Mouse (Mus musculus) neural tube, embryonic 12.5 days (tissue): ENCODE measurements around the gene Nlgn2. TPM values are rescaled to one million over a fixed set of nuclear protein-coding genes. Genes with fewer than 3 reads are reported as not detected.
"Not testable (repeated sequence)": the region's sequence is repeated elsewhere in the genome, so short reads cannot be mapped to it uniquely, and the experiment has no call there.

Experiments used
- ATAC-seq: fragments of 200-750 bp; cut with Nextera tagmentation; 2 replicates; pipeline ENCODE4 v1.8.0; 2017; ENCODE audit warnings: low read depth, mild to moderate bottlenecking, moderate TSS enrichment, moderate library complexity; ENCODE audit not compliant: low FRiP score
- H3K27ac ChIP-seq: fragments of 300-500 bp; sonication (generic); 2 replicates; pipeline ENCODE4 v1.5.1; 2016
- H3K27me3 ChIP-seq: fragments of 300-500 bp; sonication (generic); replicated peaks from 2 replicates; pipeline ENCODE4 v1.6.1; 2016; ENCODE audit warnings: mild to moderate bottlenecking
- H3K36me3 ChIP-seq: fragments of 300-500 bp; sonication (generic); 2 replicates; pipeline ENCODE4 v1.6.1; 2016; ENCODE audit warnings: mild to moderate bottlenecking
- H3K4me1 ChIP-seq: fragments of 300-500 bp; sonication (generic); 2 replicates; pipeline ENCODE4 v1.6.1; 2016
- H3K4me2 ChIP-seq: fragments of 300-500 bp; sonication (generic); replicated peaks from 2 replicates; pipeline ENCODE4 v1.6.1; 2016; ENCODE audit warnings: mild to moderate bottlenecking
- H3K4me3 ChIP-seq: fragments of 300-500 bp; sonication (generic); 2 replicates; pipeline ENCODE4 v1.5.1; 2016
- H3K9ac ChIP-seq: fragments of 300-500 bp; sonication (generic); 2 replicates; pipeline ENCODE4 v1.6.1; 2016; ENCODE audit warnings: mild to moderate bottlenecking
- H3K9me3 ChIP-seq: fragments of 300-500 bp; sonication (generic); 2 replicates; pipeline ENCODE4 v1.6.1; 2016; ENCODE audit warnings: mild to moderate bottlenecking
- WGBS: fragments of 180-500 bp; shearing (Covaris S2); methylation state at CpG from one replicate; pipeline ENCODE4 v1.1.7; 2016; 5-methylcytosine and 5-hydroxymethylcytosine counted together
- polyA plus RNA-seq: library from polyadenylated mRNA; unstranded; fragments of >200 nt; fragmentation: Nextera tagmentation; extraction: Ambion mirVana; gene quantifications from 2 replicates; pipeline ENCODE4 v1.2.1, GENCODE M21; 2016

Nlgn2 gene
- polyA plus RNA-seq, 1 experiment from 2014 or later: 14.1 TPM

DNA sequence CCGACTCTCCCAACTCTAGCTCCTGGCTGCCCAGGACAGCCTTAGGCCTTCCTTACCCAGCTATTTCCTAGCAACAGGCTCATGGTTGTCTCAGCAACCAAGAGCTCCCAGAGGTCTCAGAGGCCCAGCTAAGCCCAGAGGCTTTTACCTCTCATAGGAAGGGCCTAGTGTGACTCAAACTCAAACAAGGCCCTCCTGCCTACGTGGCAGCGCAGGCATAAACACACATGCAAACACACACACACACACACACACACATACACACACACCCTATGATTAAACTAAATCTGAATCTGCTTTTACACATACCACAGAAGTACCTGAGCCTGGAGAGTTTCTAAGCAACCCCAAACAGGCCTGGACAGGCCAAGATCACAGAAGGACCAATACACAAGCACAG lies 40.8 kb upstream of the Nlgn2 start:
- Histone ChIP-seq H3K4me1 (peaks cover 36% of the 10 kb centered on the region), H3K4me2 (0 out of 2 replicates have a peak overlapping the region, but pooled peaks have one; percentile 84), H3K9ac (no peak overlapping the region), H3K4me3 (no peak overlapping the region), H3K36me3 (no peaks in the 10 kb centered on the region), H3K27me3 (peaks cover 13% of the 10 kb centered on the region; the same call in 1 of the 2 replicates), H3K27ac (no peak overlapping the region), H3K9me3 (no peaks in the 10 kb centered on the region)
- WGBS: 77% methylated on average over 3 of the region's 3 CpGs
- no peak for ATAC-seq

- H3K9ac ChIP-seq: 0 out of 2 replicates have a peak within 1 kb of the TSS, but pooled peaks have one; percentile 26
- WGBS: 94% methylated on average over 11 of the region's 11 CpGs
- no peak within 1 kb of the TSS for H3K27ac ChIP-seq
- no peaks in the 10 kb centered on the region for H3K36me3 ChIP-seq
- H3K4me3 ChIP-seq: no peak within 1 kb of the TSS
- H3K27me3 ChIP-seq: peaks cover 13% of the 10 kb centered on the region; the same call in 1 of the 2 replicates
- no peak for ATAC-seq
- peak within 1 kb of the TSS; percentile 84 for H3K4me2 ChIP-seq
- no peaks in the 10 kb centered on the region for H3K9me3 ChIP-seq
- peaks cover 36% of the 10 kb centered on the region for H3K4me1 ChIP-seq
Observed at GRCm38 (mm10) chr11:69877878-69878277, 40.3 kb upstream of the Nlgn2 start, which contains the start of gene Tmem95. Tmem95 (minus strand) TSS chr11:69878018.

DNA sequence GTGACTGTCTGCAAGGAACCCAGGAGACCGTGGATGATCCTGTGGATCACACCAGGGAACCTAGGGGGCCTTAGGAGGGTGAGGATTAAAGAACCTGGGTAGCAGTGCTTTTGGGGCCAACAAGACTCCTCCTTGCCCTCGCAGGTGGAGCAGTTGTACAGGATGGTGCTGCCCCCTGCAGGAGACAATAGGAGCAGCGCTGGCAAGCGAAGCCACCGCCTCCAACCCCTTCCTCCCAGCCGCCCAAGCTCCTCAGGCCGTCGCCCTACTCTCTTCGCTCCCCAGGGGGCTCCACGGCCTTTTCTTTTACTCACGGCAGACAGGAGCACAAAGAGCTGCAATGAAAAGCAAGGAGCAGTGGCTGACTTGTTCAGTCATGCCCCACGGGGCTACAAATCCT lies 39.3 kb upstream of the Nlgn2 start:
- Histone ChIP-seq H3K9me3 (no peaks in the 10 kb centered on the region), H3K4me1 (peaks cover 36% of the 10 kb centered on the region), H3K27me3 (peaks cover 7% of the 10 kb centered on the region; the same call in 1 of the 2 replicates), H3K36me3 (no peaks in the 10 kb centered on the region), H3K4me3 (no peak overlapping the region), H3K4me2 (peak overlapping the region; percentile 46), H3K27ac (no peak overlapping the region), H3K9ac (0 out of 2 replicates have a peak overlapping the region, but pooled peaks have one; percentile 26)
- 1% methylated on average over 12 of the region's 12 CpGs for WGBS
- 0 out of 2 replicates have a peak, but pooled peaks have one; percentile 29 for ATAC-seq

DNA sequence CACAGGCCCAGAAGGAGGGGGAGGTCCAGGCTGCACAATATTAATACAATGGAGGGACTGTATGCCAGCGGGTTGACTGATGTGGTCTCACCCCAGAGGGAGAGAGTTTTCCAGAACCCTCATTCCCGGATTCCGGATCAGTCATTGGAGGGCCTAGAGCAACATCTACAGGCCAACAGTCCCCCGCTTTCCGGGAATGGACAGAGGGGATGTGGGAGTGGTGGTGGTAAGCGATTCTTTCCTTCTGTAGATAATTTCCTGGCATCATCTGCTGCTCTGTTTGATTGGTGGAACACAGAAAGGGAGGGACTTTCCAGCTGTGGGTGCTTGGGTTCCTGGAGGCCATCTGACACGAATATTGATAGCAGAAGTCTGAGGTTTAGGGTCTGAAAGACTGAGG lies 38.6 kb upstream of the Nlgn2 start:
- Histone ChIP-seq H3K9me3 (no peaks in the 10 kb centered on the region), H3K27me3 (peaks cover 7% of the 10 kb centered on the region; the same call in 1 of the 2 replicates), H3K27ac (no peak overlapping the region), H3K9ac (no peak overlapping the region), H3K4me1 (peaks cover 30% of the 10 kb centered on the region), H3K4me3 (no peak overlapping the region), H3K36me3 (no peaks in the 10 kb centered on the region), H3K4me2 (no peak overlapping the region)
- ATAC-seq: no peak
- WGBS: 74% methylated on average over 7 of the region's 7 CpGs

DNA sequence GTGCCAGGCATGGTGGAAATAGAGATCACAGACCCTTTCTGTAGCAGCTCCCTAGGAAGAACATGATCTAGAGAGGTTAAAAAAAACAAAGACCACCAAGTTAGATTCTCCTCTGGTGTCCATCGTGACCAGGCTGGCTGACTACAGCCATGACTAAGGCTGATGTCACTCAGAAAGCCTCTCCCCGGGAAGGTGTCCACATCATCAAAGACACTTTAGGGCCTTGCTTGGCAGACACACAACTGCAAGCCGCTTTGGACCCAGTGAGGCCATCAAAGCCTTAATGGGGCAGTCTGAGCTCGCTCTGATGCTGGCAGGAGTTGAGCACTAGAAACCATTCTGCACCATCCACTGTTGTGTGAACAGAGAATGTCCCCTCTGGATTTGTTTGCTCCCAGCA lies 34.9 kb upstream of the Nlgn2 start:
- no peak overlapping the region for H3K27ac ChIP-seq
- peaks cover 5% of the 10 kb centered on the region for H3K4me1 ChIP-seq
- no peaks in the 10 kb centered on the region for H3K27me3 ChIP-seq
- no peak overlapping the region for H3K4me2 ChIP-seq
- ATAC-seq: no peak
- 85% methylated on average over 4 of the region's 4 CpGs for WGBS
- H3K4me3 ChIP-seq: no peak overlapping the region
- no peaks in the 10 kb centered on the region for H3K36me3 ChIP-seq
- H3K9ac ChIP-seq: no peak overlapping the region
- no peaks in the 10 kb centered on the region for H3K9me3 ChIP-seq

GRCm38 (mm10) chr11:69871822-69872221 lies 34.2 kb upstream of the Nlgn2 start:
- no peak overlapping the region for H3K4me2 ChIP-seq
- H3K27me3 ChIP-seq: no peaks in the 10 kb centered on the region
- H3K9me3 ChIP-seq: no peaks in the 10 kb centered on the region
- ATAC-seq: no peak
- H3K36me3 ChIP-seq: no peaks in the 10 kb centered on the region
- no peak overlapping the region for H3K4me3 ChIP-seq
- H3K4me1 ChIP-seq: no peaks in the 10 kb centered on the region
- WGBS: 90% methylated on average over 7 of the region's 7 CpGs
- no peak overlapping the region for H3K27ac ChIP-seq
- no peak overlapping the region for H3K9ac ChIP-seq

DNA sequence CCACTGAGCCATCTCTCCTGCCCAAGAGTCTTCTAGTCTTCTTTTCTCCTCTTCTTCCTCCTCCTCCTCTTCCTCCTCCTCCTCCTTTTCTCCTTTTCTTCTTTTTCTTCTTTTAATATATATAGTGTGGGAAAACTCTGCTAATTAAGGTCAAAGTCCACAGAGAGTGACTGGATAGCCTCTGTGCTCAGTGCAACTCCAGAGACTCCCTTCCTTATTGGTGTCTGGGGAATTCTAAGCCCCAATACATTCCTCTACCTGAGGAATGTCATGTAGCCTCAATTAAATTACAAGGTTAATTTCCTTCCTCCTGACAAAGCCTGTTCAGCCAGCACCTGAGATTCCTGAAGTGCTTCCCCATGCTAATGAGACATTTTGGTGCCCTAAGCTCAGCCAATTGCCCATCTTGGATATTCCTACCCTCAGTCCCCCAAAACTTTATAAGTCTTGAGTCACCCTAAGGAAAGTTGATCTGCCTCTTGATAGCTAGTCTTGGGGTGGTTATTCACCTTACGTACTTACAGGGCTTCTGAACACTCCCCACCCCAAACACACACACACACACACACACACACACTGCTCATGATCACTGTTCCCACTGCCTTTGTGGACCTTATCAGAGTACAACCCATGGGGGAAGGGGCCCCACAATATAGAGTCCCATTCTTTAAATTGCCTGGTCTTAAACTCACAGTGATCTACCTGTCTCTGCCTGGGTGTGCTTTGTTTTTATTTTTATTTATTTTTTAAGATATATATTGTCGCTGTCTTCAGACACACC lies 32.9 kb upstream of the Nlgn2 start:
- ATAC-seq: no peak
- 94% methylated on average over 2 of the region's 2 CpGs for whole genome bisulfite sequencing
- Histone ChIP-seq H3K9me3 (no peaks in the 10 kb centered on the region), H3K4me3 (no peak overlapping the region), H3K4me2 (no peak overlapping the region), H3K9ac (no peak overlapping the region), H3K27me3 (no peaks in the 10 kb centered on the region), H3K27ac (no peak overlapping the region), H3K36me3 (no peaks in the 10 kb centered on the region), H3K4me1 (no peaks in the 10 kb centered on the region)

DNA sequence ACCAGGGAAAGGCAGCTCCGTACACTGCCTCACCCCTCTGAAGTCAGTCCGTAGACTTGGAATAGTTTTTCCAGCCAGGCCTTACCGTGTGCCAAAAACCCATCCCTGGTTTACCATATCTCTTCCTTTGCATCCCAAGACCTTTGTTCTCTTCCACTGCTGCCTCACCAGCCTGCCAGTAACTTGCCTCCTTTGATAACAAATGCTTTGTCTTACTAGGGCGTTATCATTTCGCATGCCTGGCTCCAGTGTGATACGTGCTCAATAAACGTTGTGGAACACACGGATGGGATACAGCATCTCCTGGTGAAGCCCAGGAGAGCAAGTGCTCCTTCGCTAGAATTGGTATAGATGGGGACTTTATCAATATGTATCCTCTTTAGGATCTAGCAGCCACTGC lies 29.8 kb upstream of the Nlgn2 start:
- ATAC-seq: no peak
- 68% methylated on average over 9 of the region's 9 CpGs for WGBS
- Histone ChIP-seq H3K36me3 (no peaks in the 10 kb centered on the region), H3K9me3 (no peaks in the 10 kb centered on the region), H3K4me1 (no peaks in the 10 kb centered on the region), H3K4me3 (no peak overlapping the region), H3K4me2 (no peak overlapping the region), H3K27ac (no peak overlapping the region), H3K9ac (no peak overlapping the region), H3K27me3 (no peaks in the 10 kb centered on the region)

GRCm38 (mm10) chr11:69865561-69865960 lies 28.0 kb upstream of the Nlgn2 start:
- no peak for ATAC-seq
- no peak overlapping the region for H3K9ac ChIP-seq
- 82% methylated on average over 9 of the region's 9 CpGs for WGBS
- no peak overlapping the region for H3K4me3 ChIP-seq
- no peaks in the 10 kb centered on the region for H3K9me3 ChIP-seq
- H3K36me3 ChIP-seq: no peaks in the 10 kb centered on the region
- H3K27ac ChIP-seq: no peak overlapping the region
- no peaks in the 10 kb centered on the region for H3K27me3 ChIP-seq
- no peak overlapping the region for H3K4me2 ChIP-seq
- H3K4me1 ChIP-seq: no peaks in the 10 kb centered on the region

DNA sequence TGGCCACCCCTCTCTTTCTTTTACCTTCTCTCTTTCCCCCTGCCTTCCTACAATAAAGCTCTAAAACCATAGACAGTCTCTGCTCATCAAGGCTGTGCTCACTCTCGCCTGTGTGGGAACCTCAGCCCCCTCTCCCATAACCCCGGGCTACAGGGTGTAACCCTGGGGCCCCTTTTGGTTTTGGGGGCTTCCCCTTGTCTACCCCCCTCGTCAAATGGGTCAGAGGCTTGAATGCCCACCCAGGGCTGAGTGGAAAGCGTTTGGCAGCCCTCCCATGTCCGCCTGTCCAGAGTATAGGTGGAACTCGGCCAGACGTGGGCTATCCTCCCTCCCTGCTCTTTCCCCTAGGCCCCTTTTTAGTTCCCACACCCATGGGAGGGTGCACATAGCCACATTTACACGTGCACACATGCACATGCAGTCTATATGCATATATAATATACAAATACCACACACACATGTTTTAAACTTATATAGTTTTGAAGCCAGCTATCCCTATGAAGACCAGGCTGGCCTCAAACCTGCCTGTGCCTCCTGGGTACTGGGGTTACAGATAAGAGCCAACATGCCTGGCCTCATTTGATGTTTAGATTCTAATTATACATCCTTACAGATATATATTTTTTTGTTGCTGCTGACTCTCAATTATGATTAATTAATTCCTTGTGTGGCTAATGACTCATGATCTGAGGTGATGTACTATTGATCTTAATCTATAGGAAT lies 26.7 kb upstream of the Nlgn2 start:
- H3K4me1 ChIP-seq: no peaks in the 10 kb centered on the region
- H3K9me3 ChIP-seq: no peaks in the 10 kb centered on the region
- H3K4me3 ChIP-seq: no peak overlapping the region
- H3K27ac ChIP-seq: no peak overlapping the region
- H3K9ac ChIP-seq: no peak overlapping the region
- WGBS: 54% methylated on average over 8 of the region's 8 CpGs
- no peaks in the 10 kb centered on the region for H3K36me3 ChIP-seq
- H3K4me2 ChIP-seq: no peak overlapping the region
- ATAC-seq: no peak
- peaks cover 6% of the 10 kb centered on the region; the same call in 1 of the 2 replicates for H3K27me3 ChIP-seq

GRCm38 (mm10) chr11:69863729-69864128 lies 26.1 kb upstream of the Nlgn2 start:
- ATAC-seq: not testable (repeated sequence)

More at GRCm38 (mm10) chr11:69863729-69864128, 26.1 kb upstream of the Nlgn2 start:
- not testable (repeated sequence) for H3K4me3 ChIP-seq, H3K4me2 ChIP-seq, H3K9me3 ChIP-seq, H3K27ac ChIP-seq, H3K36me3 ChIP-seq, H3K9ac ChIP-seq, H3K4me1 ChIP-seq
- WGBS: 81% methylated on average over 3 of the region's 3 CpGs
- peaks cover 12% of the 10 kb centered on the region for H3K27me3 ChIP-seq
